Mouse (Mus musculus) kidney, postnatal 36 days (tissue): ENCODE results near the gene Gm8281.
"Not testable (repeated sequence)": the region's sequence is repeated elsewhere in the genome, so short reads cannot be mapped to it uniquely, and the experiment has no call there.

Experiments
- DNase-seq, 2 experiments: peaks; one replicate each; pipeline ENCODE4 v3.0.0; 2021 to 2022; ENCODE audit warnings: mixed read lengths in 2 of 2

Gm8281 gene

DNA sequence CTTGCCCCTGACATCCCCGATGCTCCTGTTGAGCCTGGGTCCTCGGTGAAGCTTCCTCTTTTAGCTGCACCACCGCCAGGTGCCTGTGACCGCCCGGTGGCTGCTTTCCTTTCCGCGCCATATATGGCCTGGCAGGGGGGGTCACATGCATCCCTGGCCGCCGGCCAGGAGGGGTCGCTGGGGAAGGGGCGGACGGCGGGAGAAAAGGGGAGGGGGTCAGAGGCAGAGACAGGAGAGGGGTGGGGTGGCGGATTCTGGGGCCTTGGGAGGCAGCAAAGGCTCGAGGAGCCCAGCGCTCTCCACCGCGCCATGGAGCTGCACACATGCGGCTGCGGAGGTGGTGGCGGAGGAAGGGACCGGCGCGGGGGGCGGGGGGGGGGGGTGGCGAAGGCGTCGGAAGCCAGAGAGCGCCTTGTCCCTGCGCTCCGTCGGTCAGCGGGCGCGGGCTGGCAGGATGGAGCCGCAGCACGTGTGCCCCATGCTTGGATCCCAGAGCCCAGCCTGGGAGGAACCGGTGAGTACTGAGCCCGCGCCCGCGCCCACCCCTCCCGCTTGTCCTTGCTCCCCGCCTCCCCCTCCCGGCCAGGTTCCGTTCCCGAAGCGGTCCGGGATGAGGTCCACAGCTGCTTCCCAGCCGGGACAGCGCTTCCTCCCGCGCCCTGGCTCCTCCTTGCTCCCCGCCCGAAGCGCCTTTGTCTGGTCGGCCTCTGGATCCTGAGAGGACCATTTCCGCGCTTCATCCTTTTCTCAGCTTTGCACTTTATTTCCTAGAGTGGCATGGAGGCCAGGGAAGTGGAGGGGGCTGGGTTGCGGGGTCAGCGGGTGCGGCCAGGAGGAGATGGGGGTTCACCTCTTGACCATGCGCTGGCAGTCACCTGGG lies at the start of gene Gm8281:
Gene Gm8281, plus strand, starts transcription at position 430 of the 880 bp plus-strand sequence.
- peak in 1 of 2 experiments; percentile 0 for DNase-seq

DNA sequence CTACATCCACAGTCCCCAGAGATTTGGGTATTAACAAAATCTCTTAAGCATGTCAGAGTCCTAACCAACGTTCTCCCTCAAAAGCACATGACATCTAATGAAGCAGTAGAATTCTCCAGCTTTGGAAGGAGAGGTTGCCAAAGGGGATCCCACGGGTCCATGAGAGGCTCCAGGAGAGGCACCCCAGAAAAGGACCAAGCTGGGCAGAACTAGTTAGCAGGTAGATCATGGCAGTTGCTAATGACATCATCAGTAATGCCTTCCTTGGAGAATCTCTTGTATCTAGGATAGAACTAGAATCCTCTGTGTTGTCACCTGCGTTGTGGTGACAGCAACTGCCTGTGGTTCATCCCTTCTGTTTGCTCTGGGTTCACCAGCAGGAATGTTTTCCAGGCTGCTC lies 20.5 kb upstream of the Gm8281 start, which contains the start of gene 4930555G01Rik:
Gene 4930555G01Rik, plus strand, starts transcription at position 301 of the 400 bp plus-strand sequence.
- not testable (repeated sequence) for DNase-seq

DNA sequence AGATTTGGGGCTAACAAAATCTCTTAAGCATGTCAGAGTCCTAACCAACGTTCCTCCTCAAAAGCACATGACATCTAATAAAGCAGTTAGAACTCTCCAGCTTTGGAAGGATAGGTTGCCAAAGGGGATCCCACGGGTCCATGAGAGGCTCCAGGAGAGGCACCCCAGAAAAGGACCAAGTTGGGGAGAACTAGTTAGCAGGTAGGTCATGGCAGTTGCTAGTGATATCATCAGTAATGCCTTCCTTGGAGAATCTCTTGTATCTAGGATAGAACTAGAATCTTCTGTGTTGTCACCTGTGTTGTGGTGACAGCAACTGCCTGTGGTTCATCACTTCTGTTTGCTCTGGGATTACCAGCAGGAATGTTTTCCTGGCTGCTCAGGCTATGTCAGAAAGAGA lies 60.4 kb downstream of the Gm8281 start, which contains the start of gene Gm8279:
Gene Gm8279, plus strand, starts transcription at position 301 of the 400 bp plus-strand sequence.
- not testable (repeated sequence) for DNase-seq
